Mouse (Mus musculus): ENCODE measurements at regions not wholly inside any gene's neighbourhood (a gene's known extent, or its start where the extent isn't known, plus 50 kb on each side); places are given as distances from the start of the nearest gene placed in this dataset.

- no peak for DNase-seq (ENCODE audit: extremely low spot score in 1 of 2, low spot score in 1 of 2)
These were observed 206.3 kb downstream of the Rpl10-ps3 start for GRCm38 (mm10) chr9:50138341-50138978.

- no peak for DNase-seq (ENCODE audit: extremely low spot score in 1 of 2, low spot score in 1 of 2)
These were observed 208.2 kb downstream of the Rpl10-ps3 start for GRCm38 (mm10) chr9:50136636-50136985.

- DNase-seq (ENCODE audit: extremely low spot score in 1 of 2, low spot score in 1 of 2) = no peak
These were observed 208.7 kb downstream of the Rpl10-ps3 start for GRCm38 (mm10) chr9:50135939-50136635.

- no peak for DNase-seq (ENCODE audit: extremely low spot score in 1 of 2, low spot score in 1 of 2)
These were observed 220.5 kb downstream of the Rpl10-ps3 start for GRCm38 (mm10) chr9:50124241-50124640.

GRCm38 (mm10) chr9:50120820-50121599 is 223.8 kb downstream of the Rpl10-ps3 start:
- DNase-seq (ENCODE audit: extremely low spot score in 1 of 2, low spot score in 1 of 2) = peak; percentile 22 to 42

GRCm38 (mm10) chr9:50119412-50119811 is 225.4 kb downstream of the Rpl10-ps3 start:
- DNase-seq (ENCODE audit: extremely low spot score in 1 of 2, low spot score in 1 of 2) = peak in 1 of 2 experiments; percentile 30

GRCm38 (mm10) chr9:50118578-50118977 is 226.2 kb downstream of the Rpl10-ps3 start:
- DNase-seq (ENCODE audit: extremely low spot score in 1 of 2, low spot score in 1 of 2) = peak; percentile 19 to 22

- DNase-seq (ENCODE audit: extremely low spot score in 1 of 2, low spot score in 1 of 2) = no peak
These were observed 238.2 kb downstream of the Rpl10-ps3 start for GRCm38 (mm10) chr9:50106551-50106950.

GRCm38 (mm10) chr9:50102766-50103165 is 242.0 kb downstream of the Rpl10-ps3 start:
- no peak for DNase-seq (ENCODE audit: extremely low spot score in 1 of 2, low spot score in 1 of 2)

GRCm38 (mm10) chr9:50101061-50101460 is 243.7 kb downstream of the Rpl10-ps3 start:
- DNase-seq (ENCODE audit: extremely low spot score in 1 of 2, low spot score in 1 of 2) = peak in 1 of 2 experiments; percentile 38

- DNase-seq (ENCODE audit: extremely low spot score in 1 of 2, low spot score in 1 of 2) = peak in 1 of 2 experiments; percentile 54
These were observed 253.8 kb downstream of the Rpl10-ps3 start for GRCm38 (mm10) chr9:50090968-50091367.

GRCm38 (mm10) chr9:50089916-50090315 is 254.9 kb downstream of the Rpl10-ps3 start:
- DNase-seq (ENCODE audit: extremely low spot score in 1 of 2, low spot score in 1 of 2) = no peak

GRCm38 (mm10) chr9:50080205-50080604 is 264.6 kb downstream of the Rpl10-ps3 start:
- DNase-seq (ENCODE audit: extremely low spot score in 1 of 2, low spot score in 1 of 2) = no peak

GRCm38 (mm10) chr9:50068576-50068975 is 269.9 kb upstream of the Ncam1 start:
- no peak for DNase-seq (ENCODE audit: extremely low spot score in 1 of 2, low spot score in 1 of 2)

- peak; percentile 10 to 37 for DNase-seq (ENCODE audit: extremely low spot score in 1 of 2, low spot score in 1 of 2)
These were observed 269.1 kb upstream of the Ncam1 start for GRCm38 (mm10) chr9:50067729-50068225.

- peak in 1 of 2 experiments; percentile 38 for DNase-seq (ENCODE audit: extremely low spot score in 1 of 2, low spot score in 1 of 2)
These were observed 265.9 kb upstream of the Ncam1 start for GRCm38 (mm10) chr9:50064505-50065229.

GRCm38 (mm10) chr9:50038231-50038630 is 239.5 kb upstream of the Ncam1 start:
- DNase-seq (ENCODE audit: extremely low spot score in 1 of 2, low spot score in 1 of 2) = no peak

- no peak for DNase-seq (ENCODE audit: extremely low spot score in 1 of 2, low spot score in 1 of 2)
These were observed 233.8 kb upstream of the Ncam1 start for GRCm38 (mm10) chr9:50032322-50033158.

GRCm38 (mm10) chr9:50031318-50031717 is 232.6 kb upstream of the Ncam1 start:
- no peak for DNase-seq (ENCODE audit: extremely low spot score in 1 of 2, low spot score in 1 of 2)

GRCm38 (mm10) chr9:50029030-50029429 is 230.3 kb upstream of the Ncam1 start:
- no peak for DNase-seq (ENCODE audit: extremely low spot score in 1 of 2, low spot score in 1 of 2)

Measured in frontal cortex, adult 2 months (tissue).